Mouse (Mus musculus): ENCODE measurements around the gene Podn.

GRCm38 (mm10) chr4:108058166-108058565, 38.1 kb downstream of the Podn start:
- TF ChIP-seq POLR2A (IDR thresholded peaks at IDR 0.05; ENCODE audit: borderline replicate concordance, insufficient read depth, low read length), result no peak
- no peak for TF ChIP-seq CTCF (IDR thresholded peaks at IDR 0.05; ENCODE audit: borderline replicate concordance, insufficient read depth, low read depth, low read length)

Data from cerebellum, adult 2 months (tissue).